Mouse (Mus musculus) lung, postnatal 0 days (tissue): Measurements from ENCODE around the gene Enpp1.

Experiments used
- CTCF ChIP-seq: IDR thresholded peaks from 2 replicates; pipeline ENCODE4 v1.5.1; 2016; ENCODE audit warnings: antibody characterized with exemption, mild to moderate bottlenecking
- EP300 ChIP-seq: IDR thresholded peaks from 2 replicates; pipeline ENCODE4 v1.6.1; 2016; ENCODE audit warnings: antibody characterized with exemption, mild to moderate bottlenecking, control low read depth

DNA sequence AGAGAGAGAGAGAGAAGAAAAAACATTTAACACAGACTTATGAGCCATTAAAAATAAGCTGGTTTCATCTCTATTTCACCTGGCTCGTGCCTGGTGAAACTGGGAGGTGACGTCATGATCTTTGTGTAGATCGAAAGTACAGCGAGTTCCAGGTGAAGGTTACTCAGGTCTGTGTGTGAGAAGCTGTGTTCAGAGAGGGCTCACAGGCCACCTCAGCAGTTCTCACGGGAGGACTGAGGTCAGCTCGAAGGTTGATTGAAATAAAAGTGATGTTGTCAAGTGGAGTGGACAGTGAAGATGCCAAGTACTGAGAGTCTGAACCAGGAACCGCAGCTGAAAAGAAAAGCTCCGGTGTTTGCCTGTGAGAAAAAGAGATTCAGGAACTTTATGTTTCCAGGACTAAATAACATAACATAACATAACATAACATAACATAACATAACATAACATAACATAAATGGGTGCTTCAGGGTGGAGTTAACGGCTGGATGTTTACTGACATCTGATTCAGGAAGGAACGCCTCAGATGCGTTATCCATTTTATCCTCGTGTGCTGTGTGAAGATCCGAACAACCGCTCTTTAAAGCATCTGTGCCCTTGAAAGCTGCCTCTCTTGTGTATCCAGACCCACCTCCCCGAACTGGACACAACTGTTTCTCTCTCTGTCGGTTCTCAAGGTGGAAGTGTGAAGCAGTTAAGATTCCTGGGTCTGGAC is 41.7 kb upstream of the Enpp1 start:
- TF ChIP-seq CTCF: no peak
- no peak for TF ChIP-seq EP300
